Mouse (Mus musculus): ENCODE measurements around the gene Col4a3bp. TPM values are rescaled to one million over a fixed set of nuclear protein-coding genes. Genes with fewer than 3 reads are reported as not detected.

Col4a3bp gene
- 53.0 and 63.0 TPM in 2 replicates for polyA plus RNA-seq (2012; ENCODE audit: insufficient read depth, insufficient read length, missing spikeins)

DNA sequence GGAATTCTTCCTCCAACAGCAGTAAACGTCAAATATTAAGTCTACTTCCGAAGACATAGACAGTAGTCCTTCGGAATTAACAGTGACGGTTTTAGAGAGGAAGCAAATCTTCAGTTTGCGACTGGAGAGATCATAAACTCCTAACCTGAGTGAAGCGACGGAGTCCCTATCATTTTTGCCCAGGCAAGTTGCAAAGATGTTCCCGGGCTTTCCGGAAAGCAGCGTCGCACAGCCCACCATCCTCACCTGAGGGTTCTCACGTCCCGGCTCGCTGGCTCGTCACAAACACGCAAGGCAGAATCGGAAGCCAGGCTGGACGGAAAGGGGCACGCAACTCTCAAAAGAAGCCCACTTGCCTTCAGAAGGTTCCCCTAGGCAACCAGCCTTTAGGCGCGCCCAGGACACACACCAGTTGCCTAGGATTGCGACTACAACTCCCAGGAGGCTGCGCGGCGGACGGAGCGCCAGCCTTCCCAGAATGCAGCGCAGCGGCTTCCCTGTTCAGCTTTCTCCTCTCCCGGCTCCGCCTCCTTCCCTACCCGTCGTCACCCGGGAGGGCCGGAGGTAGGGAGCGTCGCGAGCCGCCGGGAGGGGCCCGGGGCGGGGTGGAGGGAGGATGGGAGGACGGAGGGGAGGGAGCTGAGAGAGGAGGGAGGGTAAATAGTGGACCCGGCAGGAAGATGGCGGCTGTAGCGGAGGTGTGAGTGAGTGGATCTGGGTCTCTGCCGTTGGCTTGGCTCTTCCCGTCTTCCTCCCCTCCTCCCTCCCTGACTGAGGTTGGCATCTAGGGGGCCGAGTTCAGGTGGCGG, at the start of gene Col4a3bp, which contains the start of gene Polk:
Col4a3bp (plus strand) TSS at position 538 of the 809 bp plus-strand sequence.
Polk (minus strand) TSS at position 499 of the 809 bp plus-strand sequence.
- peak; percentile 98 for TF ChIP-seq POLR2A (IDR thresholded peaks at IDR 0.05; ENCODE audit: borderline replicate concordance, low read depth, low read length)
- 0 out of 2 replicates have a peak, but pooled peaks have one; percentile 8 for TF ChIP-seq CTCF (IDR thresholded peaks at IDR 0.05; ENCODE audit: low read depth, low read length)
- H3K4me1 ChIP-seq (ENCODE audit: control insufficient read depth, insufficient read depth, low read length) = peaks cover 17% of the 10 kb centered on the region

DNA sequence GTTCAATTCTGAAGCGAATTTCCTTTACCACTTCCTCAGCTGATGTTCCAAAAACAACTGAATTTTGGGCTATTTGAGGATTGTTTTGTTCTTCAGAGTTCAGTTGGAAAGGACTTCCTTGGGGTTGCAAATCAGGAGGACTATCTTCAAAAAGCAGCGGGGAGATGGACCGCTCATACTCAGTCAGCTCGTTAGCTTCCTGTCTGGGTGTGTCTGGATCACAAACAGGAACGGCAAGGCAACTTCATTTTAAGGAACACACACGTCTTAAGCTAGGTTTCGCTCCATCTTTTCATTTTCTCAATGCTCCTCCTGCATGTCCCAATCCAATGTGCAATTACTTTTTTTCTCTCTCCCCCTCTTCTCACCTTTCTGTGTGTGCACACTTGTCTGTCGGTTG, 45.8 kb upstream of the Col4a3bp start:
- H3K4me3 ChIP-seq (ENCODE audit: insufficient read depth, low read length) = no peak overlapping the region
- 0 out of 2 replicates have a peak, but pooled peaks cover 2% of the 10 kb centered on the region for H3K4me1 ChIP-seq (ENCODE audit: control insufficient read depth, insufficient read depth, low read length)
- no peak for TF ChIP-seq CTCF (IDR thresholded peaks at IDR 0.05; ENCODE audit: low read depth, low read length)
- TF ChIP-seq POLR2A (IDR thresholded peaks at IDR 0.05; ENCODE audit: borderline replicate concordance, low read depth, low read length) = no peak
- H3K27ac ChIP-seq (ENCODE audit: insufficient read depth, low read depth, low read length) = no peak overlapping the region

More for the DNA sequence above, at the start of gene Col4a3bp, which contains the start of gene Polk:
- peak within 1 kb of the TSS; percentile 88 for H3K27ac ChIP-seq (ENCODE audit: insufficient read depth, low read depth, low read length)
- peak within 1 kb of the TSS; percentile 100 for H3K4me3 ChIP-seq (ENCODE audit: insufficient read depth, low read length)

DNA sequence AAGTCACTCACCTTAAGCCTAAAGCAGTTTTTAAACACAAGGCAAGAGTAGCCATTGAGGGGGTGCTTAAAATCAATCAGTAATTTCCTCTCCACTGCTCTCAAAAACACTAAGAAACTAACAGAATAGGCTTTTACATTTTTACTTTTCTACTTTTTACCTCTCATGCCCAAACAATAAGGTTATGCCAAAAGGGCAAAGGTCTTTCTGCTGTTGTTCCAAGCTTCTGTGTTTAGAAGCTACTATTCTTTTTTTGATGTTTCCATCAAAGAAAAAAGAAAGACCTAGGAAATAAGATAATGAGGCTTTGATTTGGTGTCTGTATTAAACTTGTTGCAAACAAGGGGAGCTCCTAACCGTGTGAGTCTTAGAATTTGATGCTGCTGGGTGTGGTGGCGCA, 42.5 kb upstream of the Col4a3bp start:
- Histone ChIP-seq H3K4me1 (ENCODE audit: control insufficient read depth, insufficient read depth, low read length) (0 out of 2 replicates have a peak, but pooled peaks cover 2% of the 10 kb centered on the region), H3K4me3 (ENCODE audit: insufficient read depth, low read length) (no peak overlapping the region), H3K27ac (ENCODE audit: insufficient read depth, low read depth, low read length) (no peak overlapping the region)
- TF ChIP-seq CTCF (IDR thresholded peaks at IDR 0.05; ENCODE audit: low read depth, low read length) = no peak
- no peak for TF ChIP-seq POLR2A (IDR thresholded peaks at IDR 0.05; ENCODE audit: borderline replicate concordance, low read depth, low read length)

DNA sequence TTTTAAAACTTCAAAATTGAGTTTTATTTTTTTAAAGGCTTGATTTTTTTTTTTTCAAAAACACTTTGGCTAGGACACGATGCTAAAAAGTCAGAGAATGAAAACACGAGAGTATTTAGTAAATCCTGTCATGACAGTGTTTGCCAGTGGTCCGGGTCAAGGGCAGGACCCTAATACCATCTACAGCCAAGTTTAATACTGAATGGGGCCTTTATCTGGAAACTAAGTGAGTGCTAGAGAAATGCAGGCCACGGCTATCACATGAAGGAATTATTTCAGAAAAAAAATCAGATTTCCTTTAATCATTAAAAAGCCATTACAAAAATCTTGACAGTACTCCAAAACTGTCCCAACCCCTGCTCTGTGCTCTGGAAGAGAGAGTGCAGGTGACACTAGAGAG, 36.8 kb upstream of the Col4a3bp start:
- no peak for TF ChIP-seq CTCF (IDR thresholded peaks at IDR 0.05; ENCODE audit: low read depth, low read length)
- no peak for TF ChIP-seq POLR2A (IDR thresholded peaks at IDR 0.05; ENCODE audit: borderline replicate concordance, low read depth, low read length)
- H3K4me1 ChIP-seq (ENCODE audit: control insufficient read depth, insufficient read depth, low read length) = peaks cover 16% of the 10 kb centered on the region
- no peak overlapping the region for H3K27ac ChIP-seq (ENCODE audit: insufficient read depth, low read depth, low read length)
- no peak overlapping the region for H3K4me3 ChIP-seq (ENCODE audit: insufficient read depth, low read length)

DNA sequence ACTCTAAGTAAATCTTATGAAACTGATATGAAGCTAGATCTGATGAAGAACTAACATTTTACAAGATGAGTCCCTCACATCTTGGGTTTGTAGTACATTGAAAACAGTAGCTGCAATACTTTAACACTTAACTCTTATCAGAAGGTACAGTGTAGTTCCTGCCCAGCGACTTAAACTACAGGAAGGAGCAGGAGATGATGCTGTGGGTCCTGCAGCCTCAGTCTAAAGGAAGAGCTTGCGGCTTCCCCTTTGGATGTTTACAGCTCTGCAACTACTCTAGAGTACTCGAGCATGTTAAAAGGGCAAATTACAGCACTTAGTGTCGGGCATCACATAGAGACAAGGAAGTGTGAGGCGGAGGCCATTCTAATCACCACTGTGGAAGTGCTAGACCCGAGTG, 36.1 kb upstream of the Col4a3bp start:
- Histone ChIP-seq H3K4me3 (ENCODE audit: insufficient read depth, low read length) (no peak overlapping the region), H3K4me1 (ENCODE audit: control insufficient read depth, insufficient read depth, low read length) (peaks cover 20% of the 10 kb centered on the region), H3K27ac (ENCODE audit: insufficient read depth, low read depth, low read length) (no peak overlapping the region)
- no peak for TF ChIP-seq POLR2A (IDR thresholded peaks at IDR 0.05; ENCODE audit: borderline replicate concordance, low read depth, low read length)
- TF ChIP-seq CTCF (IDR thresholded peaks at IDR 0.05; ENCODE audit: low read depth, low read length) = no peak

DNA sequence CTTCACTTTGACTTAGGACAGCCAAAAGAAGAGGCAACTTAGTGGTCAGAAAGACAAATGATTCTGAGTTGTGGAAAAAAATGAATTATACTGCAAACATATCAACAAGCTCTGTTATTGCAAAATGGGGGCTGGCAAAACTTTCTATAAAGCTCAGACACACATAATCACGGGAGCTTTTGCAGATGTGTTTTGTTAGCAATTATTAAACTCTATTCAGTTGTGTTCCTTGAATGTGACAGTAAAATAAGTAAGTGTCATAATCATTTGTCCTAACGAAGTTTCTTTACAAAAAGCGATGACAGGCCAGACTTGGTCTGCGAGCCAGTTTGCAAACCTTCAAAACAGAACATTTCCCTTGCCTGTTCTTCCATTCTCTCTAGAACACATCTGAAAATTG, 34.9 kb upstream of the Col4a3bp start:
- no peak overlapping the region for H3K4me3 ChIP-seq (ENCODE audit: insufficient read depth, low read length)
- TF ChIP-seq CTCF (IDR thresholded peaks at IDR 0.05; ENCODE audit: low read depth, low read length) (no peak), POLR2A (IDR thresholded peaks at IDR 0.05; ENCODE audit: borderline replicate concordance, low read depth, low read length) (no peak)
- no peak overlapping the region for H3K27ac ChIP-seq (ENCODE audit: insufficient read depth, low read depth, low read length)
- peaks cover 29% of the 10 kb centered on the region for H3K4me1 ChIP-seq (ENCODE audit: control insufficient read depth, insufficient read depth, low read length)

DNA sequence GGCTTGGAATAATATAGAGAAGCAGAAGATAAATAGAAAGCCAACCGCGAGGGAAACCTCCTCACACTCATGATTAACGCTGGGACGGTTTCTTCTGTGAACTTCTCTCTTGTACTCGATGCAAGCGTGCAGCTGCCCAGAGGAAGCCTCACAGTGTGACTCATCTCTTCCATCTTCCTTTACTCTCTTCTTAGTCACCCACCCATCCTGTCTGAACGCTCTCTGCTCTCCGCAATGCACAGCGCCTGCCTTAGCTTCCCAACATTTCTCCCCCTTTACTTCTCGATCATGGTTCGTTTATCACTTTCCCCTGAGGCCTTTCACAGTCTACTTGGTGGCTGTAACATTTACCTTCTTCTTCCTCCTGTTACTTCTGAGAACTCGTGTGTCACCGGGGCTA, 31.8 kb upstream of the Col4a3bp start:
- peak overlapping the region; percentile 44 for H3K4me3 ChIP-seq (ENCODE audit: insufficient read depth, low read length)
- H3K4me1 ChIP-seq (ENCODE audit: control insufficient read depth, insufficient read depth, low read length) = peaks cover 32% of the 10 kb centered on the region
- peak overlapping the region; percentile 80 for H3K27ac ChIP-seq (ENCODE audit: insufficient read depth, low read depth, low read length)
- TF ChIP-seq CTCF (IDR thresholded peaks at IDR 0.05; ENCODE audit: low read depth, low read length) = no peak
- no peak for TF ChIP-seq POLR2A (IDR thresholded peaks at IDR 0.05; ENCODE audit: borderline replicate concordance, low read depth, low read length)

DNA sequence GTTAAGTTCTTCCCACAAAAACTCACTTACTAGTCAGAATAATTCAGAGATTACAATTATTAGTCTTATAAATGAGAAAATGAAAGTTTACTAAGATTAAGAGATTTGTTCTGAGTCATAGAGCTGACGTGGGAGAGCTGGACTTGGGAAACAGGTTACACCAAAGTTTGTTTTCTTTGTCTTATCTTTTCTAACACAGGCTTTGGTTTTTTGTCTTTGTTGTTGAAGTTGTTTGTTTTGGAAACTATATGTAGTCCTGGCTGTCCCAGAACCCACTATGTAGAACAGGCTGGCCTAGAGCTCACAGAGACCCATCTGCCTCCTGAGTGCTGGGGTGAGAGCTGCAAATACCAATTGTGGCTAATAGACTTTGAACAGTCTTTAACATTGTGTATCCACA, 31.2 kb upstream of the Col4a3bp start:
- H3K27ac ChIP-seq (ENCODE audit: insufficient read depth, low read depth, low read length) = peak overlapping the region; percentile 80
- no peak for TF ChIP-seq POLR2A (IDR thresholded peaks at IDR 0.05; ENCODE audit: borderline replicate concordance, low read depth, low read length)
- TF ChIP-seq CTCF (IDR thresholded peaks at IDR 0.05; ENCODE audit: low read depth, low read length) = no peak
- peaks cover 34% of the 10 kb centered on the region for H3K4me1 ChIP-seq (ENCODE audit: control insufficient read depth, insufficient read depth, low read length)
- peak overlapping the region; percentile 44 for H3K4me3 ChIP-seq (ENCODE audit: insufficient read depth, low read length)

DNA sequence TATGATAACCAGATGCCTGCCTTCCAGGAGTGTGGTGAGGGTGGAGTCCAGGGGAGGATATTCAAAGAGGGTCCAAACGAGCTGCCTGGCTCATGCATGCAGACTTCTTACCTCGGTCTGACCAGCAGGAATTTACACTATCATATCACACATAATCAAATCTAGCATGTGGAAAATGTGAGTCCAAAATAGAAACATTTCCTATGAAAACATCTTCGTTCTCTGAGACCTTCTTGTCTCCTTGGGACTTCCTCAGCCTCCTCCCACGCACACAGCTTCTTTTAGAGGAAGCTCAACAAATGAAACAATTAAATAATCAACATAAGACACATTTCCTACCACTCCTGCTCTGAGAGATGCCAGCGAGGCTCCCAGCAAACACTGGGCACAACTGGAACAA, 30.5 kb upstream of the Col4a3bp start:
- peak overlapping the region; percentile 80 for H3K27ac ChIP-seq (ENCODE audit: insufficient read depth, low read depth, low read length)
- TF ChIP-seq CTCF (IDR thresholded peaks at IDR 0.05; ENCODE audit: low read depth, low read length) (no peak), POLR2A (IDR thresholded peaks at IDR 0.05; ENCODE audit: borderline replicate concordance, low read depth, low read length) (no peak)
- peaks cover 35% of the 10 kb centered on the region for H3K4me1 ChIP-seq (ENCODE audit: control insufficient read depth, insufficient read depth, low read length)
- no peak overlapping the region for H3K4me3 ChIP-seq (ENCODE audit: insufficient read depth, low read length)
